Mouse (Mus musculus): ENCODE results near the gene Per1.

Gene Per1

DNA sequence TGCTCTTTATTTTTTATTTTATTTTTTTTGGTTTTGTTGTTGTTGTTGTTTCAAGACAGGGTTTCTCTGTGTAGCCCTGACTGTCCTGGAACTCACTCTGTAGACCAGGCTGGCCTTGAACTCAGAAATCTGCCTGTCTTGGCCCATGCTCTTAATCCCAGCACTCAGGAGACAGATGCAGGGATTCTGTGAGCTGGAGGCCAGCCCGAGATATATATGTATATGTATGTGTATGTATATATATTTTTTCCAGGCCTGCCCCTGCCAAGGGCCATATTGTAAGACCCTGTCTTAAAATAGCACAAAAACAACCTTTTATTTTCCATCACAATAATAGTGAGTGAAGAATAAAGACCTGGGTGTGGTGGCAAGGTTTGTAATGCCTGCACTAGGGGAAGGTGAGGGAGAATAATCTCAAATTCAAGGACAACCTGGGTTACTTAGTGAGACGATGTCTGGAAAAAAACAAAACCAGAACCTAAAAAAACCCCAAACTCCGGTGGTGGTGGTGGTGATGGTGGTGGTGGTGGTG lies 29.6 kb upstream of the Per1 start:
- no peak for DNase-seq

GRCm38 (mm10) chr11:69066163-69066861 lies 28.7 kb upstream of the Per1 start:
- no peak for DNase-seq

GRCm38 (mm10) chr11:69066956-69067355 lies 28.1 kb upstream of the Per1 start:
- DNase-seq, result peak; percentile 87

DNA sequence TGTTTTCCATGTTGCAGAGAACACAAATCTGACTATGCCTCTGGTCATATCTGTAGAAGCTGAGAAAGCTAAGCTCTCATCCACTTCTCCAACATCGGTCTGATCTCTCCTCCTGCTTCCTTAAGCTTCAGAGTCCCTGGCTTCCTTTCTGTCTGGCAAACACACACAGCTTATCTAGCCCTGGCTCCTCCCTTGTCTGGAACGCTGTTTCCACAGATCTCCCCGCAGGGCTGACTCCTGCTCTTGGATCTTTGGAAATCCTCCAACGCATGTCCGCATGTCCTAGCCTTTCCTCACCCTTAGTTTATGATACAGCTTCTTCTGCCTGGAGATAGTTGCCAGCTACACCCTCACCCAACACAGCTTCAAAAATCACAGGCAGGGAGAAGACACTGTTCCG lies 27.4 kb upstream of the Per1 start:
- DNase-seq, result no peak

DNA sequence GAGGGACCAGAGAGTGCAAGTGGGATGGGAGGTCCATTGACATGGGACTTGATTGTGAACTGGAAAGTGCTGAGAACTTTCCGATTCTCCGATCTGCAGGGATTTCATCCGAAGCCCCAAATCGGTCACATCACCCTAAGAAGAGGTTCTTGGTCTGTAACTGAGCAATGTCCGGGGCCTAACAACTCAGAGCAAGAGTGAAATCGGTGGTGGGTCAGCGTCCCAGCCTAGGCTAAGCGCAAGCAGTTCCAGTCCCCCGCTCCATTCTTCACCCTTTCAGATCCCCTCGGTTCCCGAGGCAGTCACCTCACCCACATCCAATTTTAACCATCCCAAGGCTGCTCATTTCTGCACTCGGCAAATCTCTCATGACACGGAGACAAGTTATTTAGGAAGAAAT lies 24.9 kb upstream of the Per1 start:
- no peak for DNase-seq

- peak; percentile 91 for DNase-seq
These were observed 24.3 kb upstream of the Per1 start, which contains the start of gene Tmem107 for GRCm38 (mm10) chr11:69070590-69071222. TSS of gene Tmem107 (plus strand) at chr11:69070806.

- DNase-seq, result no peak
These were observed 23.8 kb upstream of the Per1 start for GRCm38 (mm10) chr11:69071262-69071661.

DNA sequence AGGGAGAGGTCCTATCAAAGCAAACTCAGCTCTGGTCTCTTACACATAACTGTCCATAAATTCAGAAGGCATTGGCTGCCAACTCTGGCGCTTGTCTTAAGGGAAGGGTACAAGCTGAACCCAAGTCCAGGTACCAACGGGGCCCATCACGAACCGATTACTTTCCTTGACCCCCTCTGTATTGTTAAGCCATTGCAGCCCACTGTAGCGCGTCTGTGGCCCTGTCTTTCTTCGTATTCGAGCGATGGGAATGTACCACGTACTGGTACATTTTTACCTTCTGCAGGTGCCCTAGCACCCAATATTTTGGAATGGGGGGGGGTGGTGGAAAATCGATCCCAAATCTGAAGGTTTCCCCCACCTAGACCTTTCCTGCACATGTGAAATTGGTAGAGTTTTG lies 22.8 kb upstream of the Per1 start:
- DNase-seq, result no peak

DNA sequence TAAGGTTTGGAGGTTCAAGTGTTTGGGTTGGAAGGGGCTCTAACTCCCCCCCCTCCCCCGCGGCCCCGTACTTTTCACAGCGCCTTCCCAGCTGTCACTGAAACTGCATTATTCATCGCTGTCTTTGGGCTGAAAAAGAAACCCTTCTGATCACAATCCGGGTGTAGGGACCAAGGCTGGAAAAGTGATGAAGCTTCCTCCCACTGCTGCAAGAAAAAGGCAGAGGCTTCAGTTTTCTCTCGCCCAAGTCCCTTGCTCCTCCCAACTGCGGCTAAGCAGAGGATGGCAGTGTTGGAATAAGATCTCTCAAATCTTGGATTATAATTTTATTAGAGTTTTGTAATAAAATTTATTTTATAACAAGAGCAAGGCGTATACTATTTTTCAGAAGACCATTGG lies 22.4 kb upstream of the Per1 start:
- DNase-seq, result no peak

- DNase-seq, result peak; percentile 85
These were observed 21.7 kb upstream of the Per1 start for GRCm38 (mm10) chr11:69073065-69073888.

DNA sequence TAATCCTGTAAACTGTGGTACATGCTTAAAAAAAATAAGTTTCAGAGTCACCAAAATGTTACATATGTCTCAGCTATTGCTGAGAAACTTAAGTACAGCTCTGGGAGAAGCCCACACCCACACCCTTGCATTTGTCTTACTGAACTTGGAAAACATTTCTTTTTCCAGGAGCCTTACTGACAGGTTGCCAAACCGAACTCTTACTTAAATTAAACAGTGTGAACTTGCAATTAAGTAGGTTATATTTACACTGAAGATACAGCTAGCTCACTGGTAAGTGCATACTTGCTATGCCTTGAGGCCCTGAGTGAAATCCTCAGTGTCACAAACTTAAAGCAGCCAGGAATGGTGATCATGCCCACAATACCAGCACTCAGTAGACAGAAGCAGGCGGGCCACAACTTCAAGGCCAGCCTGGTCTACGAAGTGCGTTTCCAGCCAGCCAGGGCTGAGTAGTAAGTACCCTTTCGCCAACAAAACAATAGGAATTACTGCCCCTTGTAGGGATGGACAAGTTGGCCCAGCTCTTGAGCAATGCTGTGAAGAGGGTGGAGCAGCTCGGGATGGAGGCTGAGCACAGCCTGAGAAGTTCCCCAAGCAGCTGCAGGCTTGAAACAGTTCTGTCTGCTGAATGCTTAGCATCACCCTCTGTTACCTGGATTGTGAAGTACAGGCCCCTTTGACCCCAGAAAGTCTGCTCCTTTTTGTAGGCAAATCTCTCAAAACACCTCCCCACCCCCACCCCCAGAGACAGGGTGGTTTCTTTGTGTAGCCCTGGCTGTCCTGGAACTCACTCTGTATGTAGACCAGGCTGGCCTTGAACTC lies 20.9 kb upstream of the Per1 start:
- DNase-seq, result no peak

- no peak for DNase-seq
These were observed 20.3 kb upstream of the Per1 start for GRCm38 (mm10) chr11:69074776-69075069.

DNA sequence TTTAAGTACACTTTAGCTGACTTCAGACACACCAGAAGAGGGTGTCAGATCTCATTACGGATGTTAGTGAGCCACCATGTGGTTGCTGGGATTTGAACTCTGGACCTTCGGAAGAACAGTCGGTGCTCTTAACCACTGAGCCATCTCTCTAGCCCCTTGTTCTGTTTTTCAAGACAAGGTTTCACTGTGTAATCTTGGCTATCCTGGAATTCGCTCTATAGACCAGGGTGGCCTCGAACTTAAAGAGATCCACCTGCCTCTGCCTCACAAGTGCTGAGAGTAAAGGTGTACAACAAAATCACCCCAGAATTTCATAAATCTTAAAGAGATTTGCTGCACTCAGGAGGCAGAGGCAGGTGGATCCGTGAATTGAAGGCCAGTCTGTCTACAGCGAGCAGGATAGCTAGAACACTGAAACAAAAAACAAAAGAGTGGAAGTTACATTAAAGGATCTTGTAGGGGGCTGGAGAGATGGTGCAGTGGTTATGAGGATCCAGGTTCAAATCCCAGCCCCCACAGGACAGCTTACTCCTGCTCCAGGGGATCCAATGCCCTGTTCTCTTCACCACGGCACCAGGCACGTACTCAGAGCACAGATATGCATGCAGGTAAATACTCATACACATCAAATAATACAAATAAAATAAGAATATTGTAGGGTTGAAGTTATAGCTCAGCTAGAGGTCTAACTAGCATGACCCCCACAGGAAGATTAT lies 19.1 kb upstream of the Per1 start:
- DNase-seq, result no peak

- no peak for DNase-seq
These were observed 18.4 kb upstream of the Per1 start for GRCm38 (mm10) chr11:69076572-69076971.

GRCm38 (mm10) chr11:69077316-69077715 lies 17.7 kb upstream of the Per1 start:
- DNase-seq, result no peak

- no peak for DNase-seq
These were observed 17.0 kb upstream of the Per1 start for GRCm38 (mm10) chr11:69078041-69078440.

- no peak for DNase-seq
These were observed 16.1 kb upstream of the Per1 start for GRCm38 (mm10) chr11:69078805-69079438.

GRCm38 (mm10) chr11:69080102-69080854 lies 14.7 kb upstream of the Per1 start:
- DNase-seq, result no peak

DNA sequence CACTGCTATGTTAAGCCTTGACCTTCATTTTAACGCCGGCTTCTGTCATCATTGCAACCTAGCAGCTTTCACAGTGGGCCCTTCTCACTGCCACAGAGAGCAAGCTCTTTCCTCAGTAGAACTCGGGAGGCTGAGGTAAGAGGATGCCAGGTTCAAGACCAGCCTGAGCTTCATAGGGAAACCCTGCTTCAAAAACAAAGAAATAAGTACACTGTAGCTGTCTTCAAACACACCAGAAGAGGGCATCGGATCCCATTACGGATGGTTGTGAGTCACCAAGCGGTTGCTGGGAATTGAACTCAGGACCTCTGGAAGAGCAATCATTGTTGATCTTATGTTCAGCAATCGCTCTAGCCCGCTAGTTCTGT lies 14.2 kb upstream of the Per1 start:
- DNase-seq, result no peak

- no peak for DNase-seq
These were observed 13.4 kb upstream of the Per1 start for GRCm38 (mm10) chr11:69081613-69082012.

GRCm38 (mm10) chr11:69085608-69086007 lies 9.4 kb upstream of the Per1 start:
- DNase-seq, result no peak
